Mouse (Mus musculus): ENCODE data around the gene Lat2. TPM values are rescaled to one million over a fixed set of nuclear protein-coding genes. Genes with fewer than 3 reads are reported as not detected.
A peak's percentile ranks its signal among the peaks of the same experiment; 100 is the strongest.
"Not testable (repeated sequence)": the region's sequence is repeated elsewhere in the genome, so short reads cannot be mapped to it uniquely, and the experiment has no call there.

The Lat2 gene
- 2.2 and 7.1 TPM in 2 replicates for total RNA-seq (2021)
- long read RNA-seq, experiment 1, partial matches to known transcripts, result 0 of 8 reads
- long read RNA-seq, experiment 1, other reads (novel, unspliced or antisense), result 8 of 8 reads
- long read RNA-seq, experiment 2, partial matches to known transcripts, result 0 of 3 reads
- long read RNA-seq, experiment 2, other reads (novel, unspliced or antisense), result 2 of 3 reads

- DNase-seq, result no peak
Observed at GRCm38 (mm10) chr5:134614802-134615201, at the start of gene Lat2. TSS of gene Lat2 (minus strand) at chr5:134615025.

DNA sequence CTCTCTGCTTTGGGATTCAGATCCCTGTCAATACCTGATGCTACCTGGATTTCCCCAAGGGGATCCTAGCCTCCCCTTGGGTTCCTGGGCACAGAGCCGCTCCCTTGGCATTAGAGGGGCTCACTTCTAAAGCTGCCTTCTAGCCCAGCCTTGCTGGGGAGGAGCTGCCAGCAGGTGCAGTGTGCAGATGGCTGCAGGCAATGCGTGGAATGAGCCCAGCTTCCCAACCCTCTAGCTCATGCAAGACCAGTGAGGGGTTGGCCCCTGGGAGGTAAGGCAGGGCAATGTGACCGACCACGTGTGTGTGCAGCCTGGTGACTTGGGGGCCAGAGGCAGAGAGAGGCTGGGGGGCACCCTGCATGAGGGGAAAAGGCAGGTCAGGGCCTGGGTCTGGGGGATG is 41.9 kb upstream of the Lat2 start:
- DNase-seq, result no peak

DNA sequence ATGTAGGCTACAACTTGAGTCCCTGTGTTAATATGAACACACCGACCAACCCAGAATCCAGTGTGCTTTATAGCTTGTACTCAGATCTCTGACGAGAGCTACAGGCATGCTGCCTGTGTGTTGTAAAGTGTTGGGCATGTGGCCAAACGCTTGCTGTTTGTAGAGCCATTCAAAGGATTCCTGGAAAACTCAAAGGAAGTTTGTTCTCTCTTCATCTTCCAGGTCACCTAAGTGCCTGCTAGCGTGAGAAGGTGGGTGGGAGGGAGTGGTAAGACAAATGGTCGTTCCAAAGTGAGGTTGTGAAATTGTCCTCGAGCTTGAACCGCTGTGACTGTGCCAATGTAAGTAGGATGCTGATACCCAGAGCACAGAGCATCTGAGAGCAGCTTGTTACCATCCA is 37.2 kb upstream of the Lat2 start:
- DNase-seq, result peak; percentile 66

GRCm38 (mm10) chr5:134650926-134651325 is 36.1 kb upstream of the Lat2 start:
- DNase-seq, result peak; percentile 77

- not testable (repeated sequence) for DNase-seq
Observed at GRCm38 (mm10) chr5:134648976-134649375, 34.2 kb upstream of the Lat2 start.

- no peak for DNase-seq
Observed at GRCm38 (mm10) chr5:134647394-134647793, 32.6 kb upstream of the Lat2 start.

DNA sequence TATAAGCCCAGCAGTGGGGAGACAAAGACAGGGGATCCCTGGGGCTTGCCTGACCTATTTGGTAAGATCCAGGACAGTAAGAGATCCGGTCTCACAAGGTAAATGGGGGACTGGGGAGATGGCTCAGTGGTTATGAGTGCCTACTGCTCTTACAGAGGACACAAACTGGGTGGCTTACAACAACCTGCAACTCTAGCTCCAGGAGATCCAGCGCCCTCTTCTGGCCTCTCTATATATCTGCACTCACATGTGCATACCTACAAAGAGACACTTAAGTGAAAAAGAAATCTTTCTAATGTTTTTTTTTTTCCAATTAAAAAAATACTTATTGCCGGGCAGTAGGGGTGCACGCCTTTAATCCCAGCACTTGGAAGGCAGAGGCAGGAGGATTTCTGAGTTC is 31.6 kb upstream of the Lat2 start:
- DNase-seq, result no peak

DNA sequence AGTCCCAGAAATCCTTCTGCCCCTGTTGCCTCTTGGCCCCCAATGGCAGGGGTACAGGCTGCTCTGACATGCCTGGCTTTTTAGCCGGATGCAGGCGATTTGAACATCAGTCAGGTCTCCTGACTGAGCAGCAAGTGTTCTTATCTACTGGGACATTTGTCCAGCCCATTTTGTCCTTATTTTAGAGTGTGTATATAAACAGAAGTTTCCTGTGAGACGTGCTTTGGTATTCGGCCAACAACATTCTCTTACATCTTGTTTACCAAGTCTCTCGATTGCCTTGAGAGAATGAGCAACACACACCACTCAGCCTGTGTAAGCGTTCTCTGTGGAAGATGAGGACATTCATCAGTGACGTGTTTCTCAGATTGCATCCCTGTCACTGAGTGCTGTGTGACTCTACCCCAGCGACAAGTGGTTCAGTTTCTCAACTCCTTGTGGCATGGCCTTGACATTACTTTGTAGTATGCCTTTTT is 29.9 kb upstream of the Lat2 start:
- DNase-seq, result peak; percentile 64

DNA sequence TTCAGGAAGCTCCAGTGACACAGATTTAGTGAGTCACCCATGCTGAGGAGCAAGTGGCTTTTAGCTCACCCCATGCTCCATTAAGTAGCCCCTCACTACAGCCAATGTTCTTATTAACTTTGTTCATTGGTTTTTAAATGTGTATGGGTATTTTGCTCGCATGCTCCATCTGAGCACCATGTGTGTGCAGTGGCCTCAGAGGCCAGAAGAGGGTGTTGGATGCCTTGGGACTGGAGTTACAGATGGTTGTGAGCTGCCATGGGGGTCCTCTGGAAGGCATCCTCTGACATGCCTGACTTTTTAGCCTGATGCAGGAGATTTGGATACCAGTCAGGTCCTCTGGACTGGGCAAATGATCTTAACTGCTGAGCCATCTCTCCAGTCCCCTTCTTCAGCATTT is 29.3 kb upstream of the Lat2 start:
- no peak for DNase-seq

- no peak for DNase-seq
Observed at GRCm38 (mm10) chr5:134640371-134640770, 25.5 kb upstream of the Lat2 start.

DNA sequence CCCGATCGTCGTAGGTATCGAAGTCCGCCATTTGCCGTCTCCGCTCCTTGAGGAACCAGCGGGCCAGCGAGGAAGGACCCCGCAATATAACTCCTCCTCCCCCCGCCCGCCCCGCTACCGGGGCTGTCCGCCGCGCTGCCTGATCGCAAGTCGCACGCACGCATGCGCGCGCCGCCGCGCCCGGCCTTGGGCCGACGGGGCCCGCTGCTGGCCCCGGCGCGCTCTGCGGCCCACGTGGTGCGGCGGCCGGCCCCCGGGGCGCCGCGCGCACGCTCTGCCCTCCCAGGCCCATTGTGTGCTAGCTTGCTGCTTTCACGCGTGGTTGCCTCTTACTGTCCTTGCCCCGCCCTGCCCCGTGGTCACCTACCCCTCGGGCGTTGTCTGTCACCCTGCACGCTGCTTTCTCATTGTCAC is 24.5 kb upstream of the Lat2 start, which contains the start of gene Eif4h:
Gene Eif4h (minus strand): TSS at position 222 of the 414 bp plus-strand sequence.
- peak; percentile 99 for DNase-seq

DNA sequence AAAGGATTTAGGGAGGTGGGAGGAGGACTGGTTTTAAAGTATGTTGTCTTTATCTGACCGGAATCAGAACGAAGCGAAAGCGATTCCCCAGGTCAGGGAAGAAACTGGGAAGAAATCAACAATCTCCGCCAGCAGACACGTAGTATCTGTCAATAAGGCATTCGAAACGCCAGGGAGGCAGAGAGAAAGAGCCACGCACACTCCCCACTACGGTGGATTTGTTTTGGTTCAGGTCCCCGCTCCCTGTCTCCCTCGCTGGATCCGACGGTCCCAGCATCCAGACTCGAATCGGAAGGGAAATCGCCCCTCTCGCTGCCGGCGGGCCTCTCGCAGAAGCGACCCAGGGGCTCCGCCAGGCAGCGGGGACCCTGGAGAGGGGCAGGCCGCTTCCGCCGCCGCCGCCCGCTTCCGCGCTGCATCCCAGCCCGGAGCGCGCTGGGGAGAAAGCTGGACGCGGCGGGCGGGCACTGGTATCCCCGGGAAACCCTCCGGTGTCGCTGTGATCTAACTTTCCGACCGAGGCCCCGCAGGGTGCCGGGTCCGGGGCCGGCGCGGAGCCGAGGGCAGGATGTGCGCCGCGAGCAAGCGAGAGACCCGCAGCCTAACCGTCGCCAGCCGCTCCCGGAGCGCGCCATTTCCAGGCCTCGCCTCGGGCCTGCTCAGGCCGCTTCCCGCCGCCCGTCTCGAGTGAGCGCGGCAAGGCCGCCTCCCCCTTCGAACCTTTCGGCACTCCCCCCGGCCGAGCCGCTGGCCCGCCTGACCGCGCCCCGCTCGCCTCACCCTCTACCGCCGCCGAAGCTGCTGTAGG is 23.8 kb upstream of the Lat2 start:
- peak; percentile 62 for DNase-seq

GRCm38 (mm10) chr5:134637820-134638367 is 23.1 kb upstream of the Lat2 start:
- no peak for DNase-seq

DNA sequence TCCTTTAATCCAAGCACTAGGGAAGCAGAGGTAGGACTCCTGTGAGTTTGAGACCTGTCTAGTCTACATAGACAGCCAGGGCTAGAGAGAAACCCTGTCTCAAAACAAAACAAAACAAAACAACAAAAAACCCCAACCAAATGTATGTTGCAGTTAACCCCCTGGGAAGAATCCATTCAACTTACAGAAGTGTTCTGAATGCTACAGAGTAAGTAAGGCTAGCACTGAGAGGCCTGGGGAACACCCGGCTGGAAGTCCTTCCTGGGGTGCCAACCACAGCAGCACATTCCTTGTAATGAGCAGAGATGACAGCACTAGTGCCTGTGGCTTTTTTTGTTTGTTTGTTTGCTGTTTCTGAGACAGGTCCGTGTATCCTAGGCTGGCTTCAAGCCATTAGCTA is 18.0 kb upstream of the Lat2 start:
- no peak for DNase-seq

DNA sequence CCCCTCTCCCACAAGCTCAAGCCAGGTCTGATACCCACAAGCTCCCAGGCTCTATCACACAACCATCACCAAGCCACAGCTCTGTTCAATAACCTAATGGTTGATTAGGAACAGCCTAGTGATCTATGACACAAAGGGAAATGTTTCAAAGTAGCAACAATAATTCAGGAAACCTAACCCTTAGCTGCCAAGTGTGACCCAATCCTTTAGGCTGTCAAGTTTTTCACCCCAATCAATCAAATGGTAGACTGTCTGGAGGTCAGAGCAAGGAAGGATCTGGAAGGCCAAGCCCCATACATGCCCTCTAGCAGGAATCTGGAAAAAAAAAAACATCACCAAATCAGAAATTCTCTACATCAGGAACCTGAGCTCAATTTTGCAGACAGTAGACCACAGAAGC is 16.0 kb upstream of the Lat2 start:
- DNase-seq, result peak; percentile 34

GRCm38 (mm10) chr5:134629508-134629907 is 14.7 kb upstream of the Lat2 start:
- no peak for DNase-seq

DNA sequence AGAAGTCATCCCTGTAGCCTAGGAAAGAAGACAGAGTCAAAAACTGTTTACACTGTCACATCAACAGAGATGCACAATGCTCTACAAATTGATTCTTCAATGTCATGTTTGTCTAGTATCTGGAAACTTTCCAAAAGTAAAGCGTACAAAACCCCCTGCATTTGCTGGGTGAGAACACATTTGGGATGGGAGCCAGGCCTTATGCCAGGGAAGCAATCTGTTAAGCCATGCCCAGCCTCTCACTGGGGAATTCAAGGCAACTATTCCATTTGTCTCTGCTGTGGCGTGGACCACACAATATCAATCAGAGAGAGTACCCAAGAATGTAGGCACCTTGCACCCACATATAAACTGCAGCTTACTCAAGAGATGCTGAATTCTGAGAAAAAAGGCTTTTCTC is 7.2 kb upstream of the Lat2 start:
- DNase-seq, result no peak

GRCm38 (mm10) chr5:134621099-134621640 is 6.3 kb upstream of the Lat2 start:
- DNase-seq, result no peak

GRCm38 (mm10) chr5:134620457-134620856 is 5.6 kb upstream of the Lat2 start:
- no peak for DNase-seq

GRCm38 (mm10) chr5:134617071-134617470 is 2.2 kb upstream of the Lat2 start:
- peak; percentile 86 for DNase-seq

DNA sequence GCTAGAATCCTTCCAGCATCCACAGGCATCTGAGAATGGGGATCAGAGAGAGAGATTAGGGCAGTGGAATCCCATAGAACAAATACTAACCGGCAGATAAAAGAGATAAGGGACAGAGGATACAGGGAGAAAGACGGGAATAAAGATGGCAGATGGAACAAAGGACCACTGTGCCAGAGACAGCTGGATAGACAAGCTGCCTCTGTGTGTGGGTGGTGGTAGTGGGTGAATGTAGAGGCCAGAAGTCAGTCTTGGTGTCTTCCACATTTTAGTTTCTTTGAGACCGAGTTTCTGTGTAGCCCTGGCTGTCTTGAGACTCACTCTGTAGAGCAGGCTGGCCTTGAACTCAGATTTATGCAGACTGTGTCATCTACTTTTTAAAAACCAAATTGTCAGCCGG is 955 bp upstream of the Lat2 start:
- no peak for DNase-seq

GRCm38 (mm10) chr5:134615380-134615779 is 555 bp upstream of the Lat2 start:
- DNase-seq, result no peak

GRCm38 (mm10) chr5:134614296-134614695 is 529 bp downstream of the Lat2 start:
- DNase-seq, result no peak
